Mouse (Mus musculus) retina, postnatal 7 days (tissue): Measurements from ENCODE around the gene Cog5.

Experiments
- DNase-seq: peaks from one replicate; pipeline ENCODE4 v3.0.0-alpha.2; 2012; ENCODE audit warnings: low read depth, low spot score

Cog5 gene

GRCm38 (mm10) chr12:31709665-31710064 lies 55.0 kb downstream of the Cog5 start:
- DNase-seq: no peak

- DNase-seq: no peak
These were observed 57.6 kb downstream of the Cog5 start for GRCm38 (mm10) chr12:31712233-31712632.

GRCm38 (mm10) chr12:31712727-31713126 lies 58.1 kb downstream of the Cog5 start:
- DNase-seq: no peak

- DNase-seq: no peak
These were observed 58.9 kb downstream of the Cog5 start, which contains the start of gene Gpr22 for GRCm38 (mm10) chr12:31713600-31713999. TSS of gene Gpr22 (minus strand) at chr12:31713947.

- DNase-seq: no peak
These were observed 59.4 kb downstream of the Cog5 start for GRCm38 (mm10) chr12:31714070-31714469.

- DNase-seq: no peak
These were observed 65.1 kb downstream of the Cog5 start for GRCm38 (mm10) chr12:31719586-31720275.

GRCm38 (mm10) chr12:31724576-31724975 lies 69.9 kb downstream of the Cog5 start:
- no peak for DNase-seq

GRCm38 (mm10) chr12:31725511-31726275 lies 71.0 kb downstream of the Cog5 start:
- DNase-seq: no peak

- DNase-seq: no peak
These were observed 72.0 kb downstream of the Cog5 start for GRCm38 (mm10) chr12:31726707-31727106.

- no peak for DNase-seq
These were observed 75.5 kb downstream of the Cog5 start for GRCm38 (mm10) chr12:31730126-31730525.

GRCm38 (mm10) chr12:31734616-31735015 lies 79.9 kb downstream of the Cog5 start:
- no peak for DNase-seq

GRCm38 (mm10) chr12:31747301-31747700 lies 92.6 kb downstream of the Cog5 start:
- no peak for DNase-seq

- no peak for DNase-seq
These were observed 95.2 kb downstream of the Cog5 start for GRCm38 (mm10) chr12:31749846-31750245.

GRCm38 (mm10) chr12:31754465-31754864 lies 99.8 kb downstream of the Cog5 start:
- DNase-seq: no peak

- no peak for DNase-seq
These were observed 101.5 kb downstream of the Cog5 start for GRCm38 (mm10) chr12:31755885-31756755.

GRCm38 (mm10) chr12:31773612-31774011 lies 118.9 kb downstream of the Cog5 start:
- no peak for DNase-seq

- DNase-seq: no peak
These were observed 129.6 kb downstream of the Cog5 start for GRCm38 (mm10) chr12:31784291-31784690.

GRCm38 (mm10) chr12:31788530-31788929 lies 133.9 kb downstream of the Cog5 start:
- DNase-seq: no peak

- DNase-seq: no peak
These were observed 151.9 kb downstream of the Cog5 start for GRCm38 (mm10) chr12:31806410-31807154.

- no peak for DNase-seq
These were observed 163.4 kb downstream of the Cog5 start for GRCm38 (mm10) chr12:31818051-31818461.

- no peak for DNase-seq
These were observed 164.4 kb downstream of the Cog5 start for GRCm38 (mm10) chr12:31819096-31819495.
